Mouse (Mus musculus) CH12.LX (cell line): ENCODE data around the gene Tmem50a. TPM values are rescaled to one million over a fixed set of nuclear protein-coding genes. Genes with fewer than 3 reads are reported as not detected.

Experiments used
- DNase-seq: peaks from one replicate; pipeline ENCODE4 v3.0.0-alpha.2; 2013; ENCODE audit errors: extremely low read depth
- H3K27ac ChIP-seq: 2 replicates; pipeline ENCODE4 v1.5.1; 2012; ENCODE audit warnings: low read depth, mild to moderate bottlenecking, control low read depth, moderate library complexity; ENCODE audit not compliant: insufficient read depth
- H3K27me3 ChIP-seq: replicated peaks from 2 replicates; pipeline ENCODE3; 2012; ENCODE audit warnings: inconsistent platforms
- H3K36me3 ChIP-seq, 2 experiments: replicated peaks in 1 of 2; 2 replicates each; pipeline versions ENCODE3 to v1.6.1; 2012; ENCODE audit warnings: inconsistent platforms in 1 of 2, low read length in 1 of 2, mild to moderate bottlenecking in 1 of 2, mixed read lengths in 1 of 2, moderate library complexity in 1 of 2; ENCODE audit not compliant: control insufficient read depth in 1 of 2, insufficient read depth in 1 of 2
- H3K4me1 ChIP-seq, 2 experiments: 2 replicates each; pipeline ENCODE4 v1.6.1; 2012; ENCODE audit warnings: inconsistent platforms in 1 of 2, moderate library complexity in 1 of 2; ENCODE audit not compliant: insufficient read depth in 2 of 2, control insufficient read depth in 1 of 2
- H3K4me2 ChIP-seq: 2 replicates; pipeline ENCODE4 v1.6.1; 2012; ENCODE audit warnings: low read depth, mild to moderate bottlenecking, control low read depth; ENCODE audit not compliant: poor library complexity, insufficient read depth, severe bottlenecking
- H3K4me3 ChIP-seq, 3 experiments: fragments of 150-350 bp in 1 of 3; sonication (generic) in 1 of 3; replicated peaks in 1 of 3; 2 replicates each; pipeline versions ENCODE3 to v1.5.1; 2011 to 2012; ENCODE audit warnings: low read depth in 2 of 3, low read length in 2 of 3, mild to moderate bottlenecking in 2 of 3, moderate library complexity in 2 of 3, control low read depth in 1 of 3, improper control_type of control experiment in 1 of 3, inconsistent platforms in 1 of 3, mixed read lengths in 1 of 3; ENCODE audit not compliant: poor library complexity in 1 of 3
- H3K79me2 ChIP-seq: replicated peaks from 2 replicates; pipeline ENCODE4 v1.6.1; 2012; ENCODE audit warnings: mild to moderate bottlenecking, moderate library complexity; ENCODE audit not compliant: control insufficient read depth, poor library complexity, insufficient read depth, severe bottlenecking; ENCODE audit errors: extremely low read depth
- H3K9ac ChIP-seq: 2 replicates; pipeline ENCODE4 v1.6.1; 2012; ENCODE audit warnings: low read depth, mild to moderate bottlenecking, control low read depth, moderate library complexity; ENCODE audit not compliant: insufficient read depth
- H3K9me3 ChIP-seq: replicated peaks from 2 replicates; pipeline ENCODE3; 2012; ENCODE audit warnings: low read length, inconsistent platforms, mixed read lengths
- CHD2 ChIP-seq: IDR thresholded peaks from 2 replicates; pipeline ENCODE4 v1.6.1; 2011; ENCODE audit warnings: low read length, improper control_type of control experiment
- CTCF ChIP-seq, 2 experiments: IDR thresholded peaks in 1 of 2; conservative IDR thresholded peaks in 1 of 2; 2 replicates each; pipeline ENCODE4 v1.5.1; 2011 to 2012; ENCODE audit warnings: low read depth in 2 of 2, low read length in 2 of 2, improper control_type of control experiment in 1 of 2, inconsistent platforms in 1 of 2, mild to moderate bottlenecking in 1 of 2, moderate library complexity in 1 of 2
- ELF1 ChIP-seq: IDR thresholded peaks from 2 replicates; pipeline ENCODE4 v1.6.1; 2014; ENCODE audit warnings: low read depth, mild to moderate bottlenecking, inconsistent platforms, low read length, improper control_type of control experiment
- ETS1 ChIP-seq: conservative IDR thresholded peaks from 2 replicates; pipeline ENCODE4 v1.6.1; 2012; ENCODE audit warnings: low read depth, mild to moderate bottlenecking, inconsistent platforms, low read length, improper control_type of control experiment, moderate library complexity
- GABPA ChIP-seq: IDR thresholded peaks from 2 replicates; pipeline ENCODE4 v1.6.1; 2012; ENCODE audit warnings: low read depth, low read length, improper control_type of control experiment, inconsistent platforms; ENCODE audit not compliant: insufficient replicate concordance
- HCFC1 ChIP-seq: IDR thresholded peaks from 2 replicates; pipeline ENCODE4 v1.6.1; 2012; ENCODE audit warnings: low read depth, mild to moderate bottlenecking, inconsistent platforms, low read length, improper control_type of control experiment
- IRF4 ChIP-seq: IDR thresholded peaks from 2 replicates; pipeline ENCODE4 v1.6.1; 2014; ENCODE audit warnings: low read depth, mild to moderate bottlenecking, inconsistent platforms, low read length, improper control_type of control experiment
- MAFK ChIP-seq: IDR thresholded peaks from 2 replicates; pipeline ENCODE4 v1.6.1; 2011; ENCODE audit warnings: low read length, improper control_type of control experiment; ENCODE audit not compliant: insufficient replicate concordance
- MAX ChIP-seq: IDR thresholded peaks from 2 replicates; pipeline ENCODE4 v1.6.1; 2011; ENCODE audit warnings: low read length, improper control_type of control experiment
- MAZ ChIP-seq: IDR thresholded peaks from 2 replicates; pipeline ENCODE4 v1.6.1; 2012; ENCODE audit warnings: low read depth, mild to moderate bottlenecking, inconsistent platforms, low read length, improper control_type of control experiment, moderate library complexity
- MEF2A ChIP-seq: IDR thresholded peaks from 2 replicates; pipeline ENCODE4 v1.6.1; 2014; ENCODE audit warnings: low read depth, mild to moderate bottlenecking, inconsistent platforms, low read length, improper control_type of control experiment, borderline replicate concordance
- MYC ChIP-seq: IDR thresholded peaks from 2 replicates; pipeline ENCODE4 v1.6.1; 2011; ENCODE audit warnings: low read depth, mild to moderate bottlenecking, improper control_type of control experiment, low read length
- NELFE ChIP-seq: IDR thresholded peaks from 2 replicates; pipeline ENCODE4 v1.6.1; 2011; ENCODE audit warnings: low read depth, low read length, improper control_type of control experiment
- NRF1 ChIP-seq: IDR thresholded peaks from 2 replicates; pipeline ENCODE4 v1.6.1; 2014; ENCODE audit warnings: low read depth, mild to moderate bottlenecking, inconsistent platforms, low read length, improper control_type of control experiment, moderate library complexity
- PAX5 ChIP-seq: IDR thresholded peaks from 2 replicates; pipeline ENCODE4 v1.6.1; 2012; ENCODE audit warnings: low read length, inconsistent platforms, mixed read lengths
- POLR2AphosphoS2 ChIP-seq: IDR thresholded peaks from 2 replicates; pipeline ENCODE4 v1.6.1; 2011; ENCODE audit warnings: low read depth, low read length, improper control_type of control experiment
- RAD21 ChIP-seq: IDR thresholded peaks from 2 replicates; pipeline ENCODE4 v1.6.1; 2011; ENCODE audit warnings: low read depth, mild to moderate bottlenecking, low read length, improper control_type of control experiment, moderate library complexity
- SIN3A ChIP-seq: IDR thresholded peaks from 2 replicates; pipeline ENCODE4 v1.6.1; 2012; ENCODE audit warnings: low read length, improper control_type of control experiment, inconsistent platforms
- SMC3 ChIP-seq: IDR thresholded peaks from 2 replicates; pipeline ENCODE4 v1.6.1; 2011; ENCODE audit warnings: low read depth, low read length, improper control_type of control experiment
- TCF12 ChIP-seq: IDR thresholded peaks from 2 replicates; pipeline ENCODE4 v1.6.1; 2014; ENCODE audit warnings: low read depth, mild to moderate bottlenecking, inconsistent platforms, low read length, improper control_type of control experiment
- UBTF ChIP-seq: IDR thresholded peaks from 2 replicates; pipeline ENCODE4 v1.6.1; 2012; ENCODE audit warnings: low read depth, mild to moderate bottlenecking, inconsistent platforms, low read length, improper control_type of control experiment, moderate library complexity
- USF2 ChIP-seq: conservative IDR thresholded peaks from 2 replicates; pipeline ENCODE4 v1.6.1; 2011; ENCODE audit warnings: low read depth, low read length, improper control_type of control experiment
- ZKSCAN1 ChIP-seq: IDR thresholded peaks from 2 replicates; pipeline ENCODE4 v1.6.1; 2012; ENCODE audit warnings: low read depth, inconsistent platforms, low read length, improper control_type of control experiment, borderline replicate concordance
- ZMIZ1 ChIP-seq: IDR thresholded peaks from 2 replicates; pipeline ENCODE4 v1.6.1; 2012; ENCODE audit warnings: low read depth, mild to moderate bottlenecking, inconsistent platforms, low read length, improper control_type of control experiment
- dilution Hi-C: fragments of 300-500 bp; cut with MboI; formaldehyde crosslinking; loops from 2 replicates; pipeline ENCODE4 v1.14.3; 2020; ENCODE audit warnings: low sequenced_read_pairs; ENCODE audit not compliant: extremely low pct_unique_long_range_greater_than_20kb, extremely low pct_ligation_motif_present
- in situ Hi-C: fragments of 300-500 bp; cut with MboI; formaldehyde crosslinking; loops from 3 replicates; pipeline ENCODE4 v1.14.3; 2019; ENCODE audit warnings: low sequenced_read_pairs, low pct_ligation_motif_present, low pct_unique_long_range_greater_than_20kb, mixed read lengths
- polyA plus RNA-seq: library from polyadenylated mRNA; unstranded; fragments of >175 nt; gene quantifications from 2 replicates; pipeline ENCODE4 v1.2.1, GENCODE M21; 2012; ENCODE audit warnings: low read depth; ENCODE audit not compliant: insufficient read length
- total RNA-seq, 2 experiments: library from RNA; depleted of rRNA; stranded (reverse); fragments of 300-350 nt in 1 of 2; fragments of >200 nt in 1 of 2; gene quantifications; 2 replicates each; pipeline ENCODE4 v1.2.3; 2012 to 2014

The Tmem50a gene
- total and polyA plus RNA-seq, 3 experiments, result 95.8 to 133 (median 131) TPM

GRCm38 (mm10) chr4:134927815-134928463 is 13.1 kb upstream of the Tmem50a start:
- no peak overlapping the region for H3K9ac ChIP-seq
- H3K4me3 ChIP-seq, result no peak overlapping the region
- H3K4me1 ChIP-seq, result peaks cover 2 to 42% of the 10 kb centered on the region in 2 experiments; a peak in 3 of 4 replicates
- no peak overlapping the region for H3K27ac ChIP-seq
- no peaks in the 10 kb centered on the region for H3K9me3 ChIP-seq
- H3K4me2 ChIP-seq, result no peak overlapping the region
- in situ Hi-C loops (no loop called here), dilution Hi-C loops (no loop called here)
- H3K27me3 ChIP-seq, result no peaks in the 10 kb centered on the region
- no peak for TF ChIP-seq UBTF
- TF ChIP-seq MYC, result no peak
- TF ChIP-seq GABPA, result no peak
- no peak for TF ChIP-seq PAX5
- no peak for TF ChIP-seq SIN3A
- TF ChIP-seq POLR2AphosphoS2, result peak; percentile 82; the same call in 1 of the 2 replicates
- TF ChIP-seq ZMIZ1, result no peak
- no peak for TF ChIP-seq HCFC1
- TF ChIP-seq IRF4, result no peak
- H3K79me2 ChIP-seq, result peaks cover 41% of the 10 kb centered on the region
- no peak for DNase-seq
- peaks cover 44 to 64% of the 10 kb centered on the region in 2 experiments for H3K36me3 ChIP-seq

GRCm38 (mm10) chr4:134925206-134925605 is 10.4 kb upstream of the Tmem50a start:
- H3K4me3 ChIP-seq, result peak overlapping the region; percentile 62 to 96 (median 80)
- no peaks in the 10 kb centered on the region for H3K9me3 ChIP-seq
- peak overlapping the region; percentile 89 for H3K4me2 ChIP-seq
- peaks cover 29% of the 10 kb centered on the region for H3K79me2 ChIP-seq
- H3K27me3 ChIP-seq, result no peaks in the 10 kb centered on the region
- H3K4me1 ChIP-seq, result peaks cover 2 to 48% of the 10 kb centered on the region in 2 experiments; a peak in 3 of 4 replicates
- peak overlapping the region; percentile 95 for H3K9ac ChIP-seq
- in situ Hi-C loops (no loop called here), dilution Hi-C loops (no loop called here)
- TF ChIP-seq CTCF (conservative IDR thresholded peaks at IDR 0.05 in 1 of 2, IDR thresholded peaks at IDR 0.05 in 1 of 2; ENCODE audit: low read depth in 2 of 2, low read length in 2 of 2), result no peak
- TF ChIP-seq MAX, result no peak
- no peak for TF ChIP-seq MAFK
- no peak for TF ChIP-seq UBTF
- no peak for TF ChIP-seq NRF1
- TF ChIP-seq NELFE, result no peak
- no peak for TF ChIP-seq ZKSCAN1
- TF ChIP-seq MEF2A, result no peak
- TF ChIP-seq TCF12, result no peak
- no peak for TF ChIP-seq CHD2
- no peak for TF ChIP-seq MYC
- no peak for TF ChIP-seq ETS1
- no peak for TF ChIP-seq RAD21
- no peak for TF ChIP-seq SMC3
- TF ChIP-seq HCFC1, result no peak
- no peak for TF ChIP-seq ELF1
- TF ChIP-seq USF2, result no peak
- TF ChIP-seq IRF4, result no peak
- no peak for TF ChIP-seq ZMIZ1
- TF ChIP-seq MAZ, result no peak
- no peak for DNase-seq
- peaks cover 37 to 56% of the 10 kb centered on the region in 2 experiments for H3K36me3 ChIP-seq
- H3K27ac ChIP-seq, result no peak overlapping the region
